Mouse (Mus musculus) c-Kit-positive CD71-positive TER-119-negative erythroid progenitor cells, embryonic 14.5 days (primary cell): ENCODE data around the gene Fnip2.

Source experiments
- DNase-seq: peaks from one replicate; pipeline ENCODE4 v3.0.0-alpha.2; 2013; ENCODE audit warnings: low read depth

Fnip2 gene

GRCm38 (mm10) chr3:79564875-79565606 is 2.6 kb downstream of the Fnip2 start:
- DNase-seq: no peak

- no peak for DNase-seq
Measured at GRCm38 (mm10) chr3:79563511-79563910, 4.1 kb downstream of the Fnip2 start.

- no peak for DNase-seq
Measured at GRCm38 (mm10) chr3:79561784-79562715, 5.5 kb downstream of the Fnip2 start.

GRCm38 (mm10) chr3:79560555-79560954 is 7.0 kb downstream of the Fnip2 start:
- no peak for DNase-seq

GRCm38 (mm10) chr3:79559773-79560045 is 7.9 kb downstream of the Fnip2 start:
- DNase-seq: no peak

GRCm38 (mm10) chr3:79559021-79559772 is 8.4 kb downstream of the Fnip2 start:
- no peak for DNase-seq

- no peak for DNase-seq
Measured at GRCm38 (mm10) chr3:79555061-79555460, 12.5 kb downstream of the Fnip2 start.

- no peak for DNase-seq
Measured at GRCm38 (mm10) chr3:79553779-79554178, 13.8 kb downstream of the Fnip2 start.

- DNase-seq: no peak
Measured at GRCm38 (mm10) chr3:79551826-79552552, 15.6 kb downstream of the Fnip2 start.

GRCm38 (mm10) chr3:79549751-79550393 is 17.7 kb downstream of the Fnip2 start:
- no peak for DNase-seq

GRCm38 (mm10) chr3:79548681-79549437 is 18.7 kb downstream of the Fnip2 start:
- DNase-seq: no peak

- peak; percentile 67 for DNase-seq
Measured at GRCm38 (mm10) chr3:79542585-79542984, 25.0 kb downstream of the Fnip2 start.

- DNase-seq: no peak
Measured at GRCm38 (mm10) chr3:79539656-79540055, 27.9 kb downstream of the Fnip2 start.

- no peak for DNase-seq
Measured at GRCm38 (mm10) chr3:79539124-79539523, 28.5 kb downstream of the Fnip2 start.

GRCm38 (mm10) chr3:79538342-79538741 is 29.3 kb downstream of the Fnip2 start:
- DNase-seq: peak; percentile 54

- no peak for DNase-seq
Measured at GRCm38 (mm10) chr3:79537626-79538203, 29.9 kb downstream of the Fnip2 start.

- no peak for DNase-seq
Measured at GRCm38 (mm10) chr3:79537023-79537422, 30.6 kb downstream of the Fnip2 start.

- DNase-seq: no peak
Measured at GRCm38 (mm10) chr3:79531581-79532271, 35.9 kb downstream of the Fnip2 start.

- peak; percentile 44 for DNase-seq
Measured at GRCm38 (mm10) chr3:79529499-79530096, 38.0 kb downstream of the Fnip2 start.
